Mouse (Mus musculus): ENCODE data around the gene Hint2. TPM values are rescaled to one million over a fixed set of nuclear protein-coding genes. Genes with fewer than 3 reads are reported as not detected.

Gene Hint2
- total RNA-seq, 1 experiment, result 46.0 TPM

- Histone ChIP-seq H3K4me3 (ENCODE audit: insufficient read depth in 1 of 2, low read depth in 1 of 2, low read length in 2 of 2, poor library complexity in 1 of 2, severe bottlenecking in 1 of 2) (no peak overlapping the region), H3K9ac (ENCODE audit: insufficient read depth, low read depth, low read length, poor library complexity, severe bottlenecking) (no peak overlapping the region), H3K9me3 (ENCODE audit: control insufficient read depth, insufficient read depth, low read depth, low read length) (no peaks in the 10 kb centered on the region), H3K36me3 (ENCODE audit: control insufficient read depth, insufficient read depth, low read length, poor library complexity, severe bottlenecking) (no peaks in the 10 kb centered on the region), H3K27ac (ENCODE audit: insufficient read depth, low read depth, low read length, poor library complexity, severe bottlenecking) (no peak overlapping the region), H3K4me1 (ENCODE audit: control insufficient read depth in 2 of 2, insufficient read depth in 2 of 2, low read length in 2 of 2, poor library complexity in 1 of 2) (no peaks in the 10 kb centered on the region)
- in situ Hi-C loops (cut with MboI; ENCODE audit: low sequenced_read_pairs in 2 of 2, unreplicated experiment in 2 of 2), result no loop called here
- no peak for DNase-seq (ENCODE audit: low read depth, low spot score)
- no peak for TF ChIP-seq HCFC1 (IDR thresholded peaks at IDR 0.05; ENCODE audit: borderline replicate concordance, insufficient read depth, low read length)
- no peak for TF ChIP-seq ZNF384 (IDR thresholded peaks at IDR 0.05; ENCODE audit: low read depth, low read length)
- no peak for TF ChIP-seq CHD2 (IDR thresholded peaks at IDR 0.05; ENCODE audit: low read depth, low read length)
These were observed 51.2 kb downstream of the Hint2 start for GRCm38 (mm10) chr4:43604751-43605685.

Other genes with a start within 250 kb of the Hint2 start
- gene Fam166b, start 227.3 kb downstream of the Hint2 start, total RNA-seq (2012; rRNA removed), result 0.27 and 0.37 TPM in 2 replicates
- 11.0 and 12.4 TPM in 2 replicates for gene Tesk1, start 214.5 kb downstream of the Hint2 start, total RNA-seq (2012; rRNA removed)
- 0.40 and 0.58 TPM in 2 replicates for gene Cd72, start 201.8 kb downstream of the Hint2 start, total RNA-seq (2012; rRNA removed)
- gene Sit1, start 172.7 kb downstream of the Hint2 start, total RNA-seq (2012; rRNA removed), result 0.31 TPM in 1 of 2 replicates, not detected in the other
- 59.1 and 84.9 TPM in 2 replicates for gene Ccdc107, start 163.6 kb downstream of the Hint2 start, total RNA-seq (2012; rRNA removed)
- 32.1 and 44.0 TPM in 2 replicates for gene Arhgef39, start 156.8 kb downstream of the Hint2 start, total RNA-seq (2012; rRNA removed)
- 0.21 and 0.71 TPM in 2 replicates for gene Car9, start 149.5 kb downstream of the Hint2 start, total RNA-seq (2012; rRNA removed)
- 76.7 and 143 TPM in 2 replicates for gene Tpm2, start 132.7 kb downstream of the Hint2 start, total RNA-seq (2012; rRNA removed)
- 51.0 and 55.2 TPM in 2 replicates for gene Creb3, start 94.1 kb downstream of the Hint2 start, total RNA-seq (2012; rRNA removed)
- 78.1 and 105 TPM in 2 replicates for gene Tln1, start 93.8 kb downstream of the Hint2 start, total RNA-seq (2012; rRNA removed)
- gene Rgp1, start 77.8 kb downstream of the Hint2 start, total RNA-seq (2012; rRNA removed), result 27.1 and 37.6 TPM in 2 replicates
- gene Gba2, start 77.6 kb downstream of the Hint2 start, total RNA-seq (2012; rRNA removed), result 8.9 and 10.8 TPM in 2 replicates
- gene Msmp, start 72.0 kb downstream of the Hint2 start, total RNA-seq (2012; rRNA removed), result 0.48 and 0.49 TPM in 2 replicates
- gene Npr2, start 24.5 kb downstream of the Hint2 start, total RNA-seq (2012; rRNA removed), result 2.4 and 7.1 TPM in 2 replicates
- 0.27 and 0.58 TPM in 2 replicates for gene Spag8, start 2.9 kb downstream of the Hint2 start, total RNA-seq (2012; rRNA removed)
- gene Tmem8b, start 12.5 kb upstream of the Hint2 start, total RNA-seq (2012; rRNA removed), result 1.4 and 1.9 TPM in 2 replicates
- 9.3 and 13.3 TPM in 2 replicates for gene Fam221b, start 12.7 kb upstream of the Hint2 start, total RNA-seq (2012; rRNA removed)
- not detected in 2 replicates for gene Olfr70, start 44.3 kb upstream of the Hint2 start, total RNA-seq (2012; rRNA removed)
- not detected in 2 replicates for gene Olfr71, start 53.8 kb upstream of the Hint2 start, total RNA-seq (2012; rRNA removed)
- gene Hrct1, start 70.7 kb upstream of the Hint2 start, total RNA-seq (2012; rRNA removed), result 0.26 and 0.36 TPM in 2 replicates
- 0.62 and 3.2 TPM in 2 replicates for gene Spaar, start 73.6 kb upstream of the Hint2 start, total RNA-seq (2012; rRNA removed)
- not detected in 2 replicates for gene Olfr159, start 114.5 kb upstream of the Hint2 start, total RNA-seq (2012; rRNA removed)
- gene Olfr156, start 167.4 kb upstream of the Hint2 start, total RNA-seq (2012; rRNA removed), result not detected in 2 replicates
- gene Olfr157, start 183.7 kb upstream of the Hint2 start, total RNA-seq (2012; rRNA removed), result 0.09 TPM in 1 of 2 replicates, not detected in the other
- not detected in 2 replicates for gene Olfr155, start 195.1 kb upstream of the Hint2 start, total RNA-seq (2012; rRNA removed)
- 4.0 and 6.3 TPM in 2 replicates for gene Reck, start 219.1 kb upstream of the Hint2 start, total RNA-seq (2012; rRNA removed)

Data from ES-E14 (cell line).